Mouse (Mus musculus): ENCODE measurements at regions not wholly inside any gene's neighbourhood (a gene's known extent, or its start where the extent isn't known, plus 50 kb on each side); places are given as distances from the start of the nearest gene placed in this dataset.

- no peak for DNase-seq (ENCODE audit: low spot score)
Measured at GRCm38 (mm10) chr19:59646231-59646630, 188.1 kb downstream of the Emx2 start.

GRCm38 (mm10) chr19:59646656-59647055 lies 188.5 kb downstream of the Emx2 start:
- no peak for DNase-seq (ENCODE audit: low spot score)

DNA sequence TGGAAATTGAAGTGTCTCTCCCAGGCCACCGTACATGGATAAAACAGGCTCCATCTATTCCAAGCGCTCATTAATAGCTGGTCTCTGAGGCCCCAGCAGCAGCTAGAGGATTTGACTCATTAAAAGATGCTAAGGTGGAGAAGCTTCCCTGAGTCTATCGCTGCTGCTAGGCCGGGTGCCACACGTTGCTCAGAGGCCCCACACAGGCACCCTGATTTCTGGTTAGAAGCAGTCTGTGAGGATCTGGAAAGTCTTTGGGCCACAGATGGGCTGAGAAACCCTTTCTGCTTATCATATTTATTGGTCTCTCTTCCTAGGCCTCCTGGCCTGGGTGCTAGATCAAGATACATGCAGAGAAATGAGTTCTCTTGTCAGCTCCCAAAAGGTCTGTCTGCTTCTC lies 191.2 kb downstream of the Emx2 start:
- DNase-seq (ENCODE audit: low spot score): no peak

- DNase-seq (ENCODE audit: low spot score): no peak
Measured at GRCm38 (mm10) chr19:59650611-59651329, 192.6 kb downstream of the Emx2 start.

DNA sequence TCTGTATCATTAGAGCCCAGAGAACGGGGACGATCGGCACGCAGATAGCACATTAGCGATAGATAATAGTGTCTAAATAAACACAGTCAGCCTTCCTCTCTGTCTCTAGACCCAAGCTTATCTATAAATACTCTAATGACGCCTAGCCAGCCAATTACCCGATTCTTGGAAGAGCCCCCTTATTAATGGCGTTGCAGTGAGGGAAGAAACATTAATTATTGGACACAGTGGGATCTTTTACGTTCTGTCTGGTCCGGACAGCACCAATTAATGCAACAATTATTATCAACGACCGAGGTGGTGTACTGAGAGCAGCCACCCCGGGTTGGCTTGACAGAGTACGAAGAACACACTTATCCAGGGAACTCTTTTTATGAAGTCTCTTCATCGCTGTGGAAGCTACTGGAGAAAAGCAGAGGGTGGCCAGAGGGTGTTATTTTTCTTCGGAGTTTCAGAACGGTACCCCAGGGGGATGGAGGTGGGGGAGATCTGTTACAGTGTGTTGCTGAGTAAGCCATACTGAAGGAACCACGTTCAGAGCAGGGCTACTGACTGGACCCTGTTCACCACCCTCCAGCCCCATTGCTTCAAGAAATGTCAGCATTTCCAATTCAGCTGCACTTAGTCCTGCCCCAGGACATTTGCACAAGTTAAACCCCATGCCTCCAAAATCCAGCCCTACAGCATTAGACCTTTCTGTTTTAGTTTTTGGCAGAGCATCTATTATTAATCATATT lies 195.6 kb downstream of the Emx2 start:
- DNase-seq (ENCODE audit: low spot score): no peak

- DNase-seq (ENCODE audit: low spot score): no peak
Measured at GRCm38 (mm10) chr19:59655321-59655720, 197.1 kb downstream of the Emx2 start.

- no peak for DNase-seq (ENCODE audit: low spot score)
Measured at GRCm38 (mm10) chr19:59669793-59670192, 211.6 kb downstream of the Emx2 start.

DNA sequence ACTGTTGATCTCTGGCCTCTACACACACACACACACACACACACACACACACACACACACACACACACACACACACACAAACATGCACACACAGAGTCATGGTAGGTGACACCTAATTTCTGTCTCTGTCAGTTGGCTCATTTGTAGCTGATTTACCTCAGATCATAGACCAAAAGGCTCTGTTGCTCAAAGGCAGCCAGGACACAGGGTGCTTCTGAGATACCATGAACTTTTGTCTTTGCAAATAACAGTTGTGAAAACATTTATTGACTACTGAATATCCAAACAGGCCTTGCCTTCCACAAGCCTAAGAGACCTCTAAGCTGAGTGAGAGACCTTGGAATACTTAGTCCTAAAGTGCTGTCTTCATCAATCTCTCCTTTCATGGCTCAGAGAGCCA lies 215.4 kb downstream of the Emx2 start:
- no peak for DNase-seq (ENCODE audit: low spot score)

GRCm38 (mm10) chr19:59679191-59679590 lies 221.0 kb downstream of the Emx2 start:
- DNase-seq (ENCODE audit: low spot score): no peak

DNA sequence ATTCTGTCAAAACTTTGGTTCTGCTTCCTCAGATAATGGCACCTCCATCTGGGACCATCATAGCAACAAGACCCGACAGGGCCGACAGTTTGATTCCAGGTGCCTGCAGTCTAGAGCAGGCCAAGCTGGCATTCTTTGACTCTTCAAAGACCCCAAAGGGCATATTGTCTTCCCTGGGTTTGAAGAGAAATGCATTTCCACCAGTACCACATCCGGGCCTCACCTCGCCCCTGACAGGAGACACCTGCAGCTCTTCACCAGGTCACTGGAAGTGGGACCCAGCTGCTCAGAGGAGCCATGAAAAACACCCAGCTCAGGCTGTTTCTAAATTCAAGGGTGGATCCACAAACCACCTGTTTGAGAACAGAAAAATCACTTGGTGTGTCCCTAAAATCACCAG lies 222.2 kb downstream of the Emx2 start:
- no peak for DNase-seq (ENCODE audit: low spot score)

DNA sequence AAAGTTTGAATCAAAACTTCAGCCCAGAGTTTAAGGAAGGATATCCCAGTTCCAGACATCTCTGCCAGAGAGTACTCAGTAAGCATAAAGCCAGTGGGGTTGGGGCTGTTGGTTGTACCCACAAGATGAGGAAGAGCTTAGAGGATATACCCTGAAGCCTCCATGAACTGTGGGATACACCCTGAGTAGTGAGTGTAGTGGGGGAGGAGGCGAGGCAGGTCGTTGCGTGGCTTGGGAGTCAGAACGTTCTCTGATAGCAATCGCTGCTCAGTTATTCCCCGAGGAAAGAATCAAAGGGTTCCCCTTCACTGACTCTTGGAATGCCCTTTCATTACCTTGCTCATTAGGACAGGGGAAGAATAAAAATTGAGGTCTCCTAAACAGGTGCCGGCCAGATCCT lies 226.1 kb downstream of the Emx2 start:
- DNase-seq (ENCODE audit: low spot score): no peak

DNA sequence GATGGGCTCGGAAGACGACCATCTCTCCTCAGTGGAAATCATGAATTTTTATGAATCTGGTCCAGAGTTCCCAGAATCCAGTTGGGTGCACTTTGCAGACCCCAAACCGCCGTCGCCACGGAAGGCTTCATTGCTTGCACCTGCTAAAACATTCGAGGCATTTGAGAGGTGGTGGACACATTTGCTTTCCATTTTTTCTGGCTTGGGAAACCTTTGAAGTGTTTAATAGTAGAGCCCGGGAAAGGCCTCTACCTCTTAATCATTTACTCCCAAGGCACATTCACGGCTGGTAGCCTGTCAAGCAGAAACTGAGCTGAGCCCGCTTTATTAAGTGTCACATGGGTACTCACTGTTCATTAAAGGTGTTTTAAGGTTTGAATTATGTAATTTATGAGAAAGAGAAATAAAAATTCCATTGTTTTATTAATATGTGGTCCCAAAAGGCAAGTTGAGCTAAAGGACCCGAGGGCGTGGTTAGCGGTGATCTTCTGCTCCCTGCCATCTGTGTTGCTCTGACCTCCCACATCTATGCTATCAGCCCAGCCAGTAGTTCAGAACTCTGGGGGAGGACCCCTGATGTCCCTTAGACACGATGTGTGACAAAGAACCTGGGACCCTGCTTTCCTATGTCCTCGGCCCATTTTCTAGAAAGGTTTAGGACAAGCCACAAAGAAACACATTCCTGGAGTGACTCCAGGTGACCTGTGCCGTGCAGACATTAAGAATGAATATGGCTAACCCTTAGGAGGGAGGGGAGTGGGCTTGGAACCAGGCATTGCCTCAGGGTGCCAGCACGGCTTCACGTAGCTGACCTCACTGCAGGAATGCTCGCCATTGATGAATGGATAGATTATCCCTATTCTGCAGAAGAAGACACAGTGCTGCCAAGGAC lies 227.9 kb downstream of the Emx2 start:
- DNase-seq (ENCODE audit: low spot score): no peak

DNA sequence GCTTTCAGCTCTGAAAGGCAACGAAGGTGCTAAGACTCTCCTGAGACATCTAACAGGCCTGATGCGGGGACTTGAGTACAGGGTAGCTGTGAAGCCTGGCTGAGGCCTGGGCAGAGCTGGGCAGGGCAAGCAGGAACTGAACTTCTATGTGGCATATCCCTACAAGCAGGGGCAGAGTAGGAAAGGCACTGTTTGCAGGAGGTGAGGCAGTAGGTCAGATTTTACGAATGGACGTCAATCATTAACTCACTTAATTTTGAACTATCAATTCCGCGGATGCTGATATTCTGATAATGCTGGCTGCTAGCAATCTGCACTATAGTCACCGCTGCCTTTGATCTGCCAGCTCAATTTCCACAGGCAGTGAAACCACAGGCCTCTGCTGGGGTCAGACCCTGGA lies 229.0 kb downstream of the Emx2 start:
- no peak for DNase-seq (ENCODE audit: low spot score)

DNA sequence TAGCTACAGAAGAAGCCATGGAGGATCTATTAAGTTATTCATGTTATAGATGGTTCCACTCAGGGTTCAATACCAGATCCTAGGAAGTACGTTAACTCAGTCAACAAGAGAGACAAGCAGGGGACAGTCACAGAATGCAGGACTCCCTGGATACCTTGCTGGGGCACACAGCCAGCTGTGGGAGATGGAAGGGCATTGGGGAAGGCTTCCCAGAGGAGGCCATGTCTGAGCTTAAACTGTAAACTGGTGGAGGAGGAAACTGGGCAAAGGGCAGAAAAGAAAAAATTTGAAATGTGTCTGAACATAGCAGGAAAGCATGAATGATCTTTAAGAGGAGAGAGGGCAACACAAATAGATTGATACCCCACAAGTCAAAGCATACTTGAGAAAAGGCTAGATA lies 229.5 kb downstream of the Emx2 start:
- DNase-seq (ENCODE audit: low spot score): no peak

GRCm38 (mm10) chr19:59691541-59692096 lies 233.4 kb downstream of the Emx2 start:
- DNase-seq (ENCODE audit: low spot score): no peak

DNA sequence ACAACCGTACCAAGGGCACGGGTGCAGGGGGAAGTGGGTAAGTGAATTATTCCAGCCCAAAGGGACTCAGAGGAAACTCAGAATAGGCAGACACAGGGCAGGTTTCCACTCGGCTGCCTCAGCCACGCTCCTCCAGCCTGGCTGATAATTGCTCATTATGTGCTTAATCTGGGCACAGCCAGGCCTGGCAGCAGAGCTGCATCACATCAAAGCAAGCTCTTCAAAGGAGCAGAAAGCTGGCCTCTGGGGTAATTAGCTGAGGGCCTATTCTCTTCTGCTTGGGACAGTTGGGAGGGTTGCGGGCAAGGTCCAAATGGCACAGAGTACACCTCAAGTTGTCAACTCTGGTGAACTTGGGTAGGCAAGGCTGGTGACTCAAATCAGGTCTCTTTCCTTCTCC lies 239.5 kb downstream of the Emx2 start:
- no peak for DNase-seq (ENCODE audit: low spot score)

- no peak for DNase-seq (ENCODE audit: low spot score)
Measured at GRCm38 (mm10) chr19:59700187-59700586, 242.0 kb downstream of the Emx2 start.

GRCm38 (mm10) chr19:59707106-59707505 lies 236.3 kb downstream of the Rab11fip2 start:
- DNase-seq (ENCODE audit: low spot score): no peak

DNA sequence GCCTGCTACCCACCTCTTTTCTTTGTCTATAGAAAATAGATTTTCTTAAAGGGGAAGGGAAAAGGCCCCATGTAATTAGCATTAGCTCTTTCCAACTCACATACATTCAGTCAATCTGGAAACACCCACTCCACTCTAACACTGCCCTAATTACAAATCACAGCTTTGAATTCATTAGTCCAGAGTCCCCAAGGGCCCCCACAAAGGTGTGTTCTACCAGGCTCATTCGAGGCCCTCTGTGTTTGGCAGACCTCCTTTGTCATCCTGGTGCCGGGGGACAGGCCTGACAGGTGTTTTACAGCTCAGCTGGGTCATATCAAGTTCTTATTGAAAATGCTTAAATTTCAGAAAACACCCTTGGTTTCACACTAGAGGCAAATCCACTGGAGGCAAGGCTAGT lies 234.3 kb downstream of the Rab11fip2 start:
- no peak for DNase-seq (ENCODE audit: low spot score)

DNA sequence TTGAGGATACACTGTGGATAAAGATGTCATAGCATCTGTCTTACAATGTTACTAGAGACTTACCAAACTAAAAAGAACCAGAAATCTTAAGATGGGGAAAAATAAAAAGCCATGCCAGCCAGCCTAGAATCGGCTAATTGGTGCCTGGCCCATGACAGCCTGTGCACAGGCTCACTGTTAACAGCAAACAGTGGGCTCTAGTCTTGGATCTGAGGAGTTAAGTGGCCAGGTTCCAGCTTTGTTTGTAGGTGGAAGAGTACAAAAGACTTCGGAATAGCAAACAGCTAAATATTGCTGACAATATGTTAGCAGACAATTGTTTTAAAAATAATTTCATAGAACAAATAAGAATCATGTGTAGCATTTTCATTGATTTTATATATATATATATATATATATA lies 228.4 kb downstream of the Rab11fip2 start:
- DNase-seq (ENCODE audit: low spot score): no peak

DNA sequence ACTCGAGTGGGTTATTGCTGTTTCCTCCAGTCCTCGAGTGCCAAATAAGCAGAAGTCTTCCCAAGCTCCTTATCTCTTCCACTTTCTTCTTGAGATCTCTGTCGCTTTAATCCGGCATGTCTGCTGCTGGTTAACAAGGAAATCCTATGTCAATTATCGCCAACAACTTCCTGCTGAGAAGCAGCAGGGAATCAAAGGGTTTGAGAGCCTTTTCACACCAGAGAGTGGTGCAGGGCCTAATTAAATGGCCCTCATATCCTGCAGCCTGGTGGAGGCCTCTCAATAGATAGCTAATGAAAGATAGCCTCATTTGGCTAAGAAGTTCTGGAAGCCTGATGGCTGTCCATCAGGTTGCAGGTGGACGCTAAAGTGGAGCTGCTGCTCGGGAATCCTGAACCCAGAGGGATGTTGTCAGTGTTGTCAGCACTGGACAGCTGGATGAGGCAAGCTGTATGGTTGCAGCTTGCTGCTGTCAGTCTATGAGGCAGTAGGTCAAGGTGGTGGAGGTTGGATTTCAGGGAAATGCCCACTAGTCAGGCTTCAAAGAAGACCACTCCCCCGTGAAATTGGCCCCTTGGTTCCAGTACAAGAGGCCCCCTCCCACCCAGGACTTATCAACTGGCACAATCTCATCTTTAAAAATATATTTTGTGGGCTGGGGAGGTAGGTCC lies 225.5 kb downstream of the Rab11fip2 start:
- DNase-seq (ENCODE audit: low spot score): no peak

DNA sequence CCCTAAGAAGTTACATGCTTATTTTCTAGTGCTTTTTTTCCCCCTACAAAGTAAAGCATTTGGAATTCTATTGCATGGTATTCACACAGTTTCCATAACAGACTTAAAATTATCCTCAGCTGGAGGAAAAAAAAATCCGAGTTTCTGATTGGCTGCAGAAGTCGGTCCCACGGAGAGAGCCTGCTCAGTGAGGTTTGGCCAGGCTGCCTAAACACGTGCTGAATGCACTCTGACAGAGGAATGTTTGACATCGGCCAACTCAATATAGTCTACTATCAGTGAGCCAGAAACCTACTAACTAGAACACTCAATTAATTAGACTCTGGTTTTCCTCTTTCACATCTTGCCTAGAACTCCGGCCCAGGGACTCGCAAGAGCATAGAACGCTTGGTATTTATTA lies 204.9 kb downstream of the Rab11fip2 start:
- DNase-seq (ENCODE audit: low spot score): no peak
